Mouse (Mus musculus) kidney, embryonic 15.5 days (tissue): ENCODE measurements at regions not wholly inside any gene's neighbourhood (a gene's known extent, or its start where the extent isn't known, plus 50 kb on each side); places are given as distances from the start of the nearest gene placed in this dataset.
A peak's percentile ranks its signal among the peaks of the same experiment; 100 is the strongest.

Source experiments
- ATAC-seq: fragments of 200-750 bp; cut with Nextera tagmentation; replicated peaks from 2 replicates; pipeline ENCODE4 v1.8.0; 2017; ENCODE audit warnings: moderate TSS enrichment; ENCODE audit not compliant: low FRiP score
- H3K27ac ChIP-seq: fragments of 300-500 bp; sonication (generic); 2 replicates; pipeline ENCODE4 v1.5.1; 2015; ENCODE audit warnings: mild to moderate bottlenecking, inconsistent platforms
- H3K27me3 ChIP-seq: fragments of 300-500 bp; sonication (generic); 2 replicates; pipeline ENCODE4 v1.6.1; 2015; ENCODE audit warnings: inconsistent platforms
- H3K36me3 ChIP-seq: fragments of 300-500 bp; sonication (generic); 2 replicates; pipeline ENCODE4 v1.6.1; 2015; ENCODE audit warnings: inconsistent platforms
- H3K4me1 ChIP-seq: fragments of 300-500 bp; sonication (generic); 2 replicates; pipeline ENCODE4 v1.6.1; 2015; ENCODE audit warnings: inconsistent platforms
- H3K4me2 ChIP-seq: fragments of 300-500 bp; sonication (generic); 2 replicates; pipeline ENCODE4 v1.6.1; 2015; ENCODE audit warnings: moderate library complexity, mild to moderate bottlenecking, inconsistent platforms
- H3K4me3 ChIP-seq: fragments of 300-500 bp; sonication (generic); replicated peaks from 2 replicates; pipeline ENCODE4 v1.5.1; 2015; ENCODE audit warnings: mild to moderate bottlenecking, inconsistent platforms
- H3K9ac ChIP-seq: fragments of 300-500 bp; sonication (generic); 2 replicates; pipeline ENCODE4 v1.6.1; 2015; ENCODE audit warnings: mild to moderate bottlenecking, inconsistent platforms
- H3K9me3 ChIP-seq: fragments of 300-500 bp; sonication (generic); replicated peaks from 2 replicates; pipeline ENCODE4 v1.6.1; 2016; ENCODE audit warnings: inconsistent platforms
- WGBS: fragments of 180-500 bp; shearing (Covaris S2); methylation state at CpG from one replicate; pipeline ENCODE4 v1.1.7; 2015; ENCODE audit warnings: mixed read lengths; 5-methylcytosine and 5-hydroxymethylcytosine counted together

GRCm38 (mm10) chr16:52851129-52851528 lies 397.3 kb upstream of the Alcam start:
- no peak for ATAC-seq
- H3K9me3 ChIP-seq, result no peaks in the 10 kb centered on the region
- WGBS, result 91% methylated on average over 2 of the region's 2 CpGs
- no peaks in the 10 kb centered on the region for H3K4me1 ChIP-seq
- H3K4me3 ChIP-seq, result no peak overlapping the region
- H3K27ac ChIP-seq, result no peak overlapping the region
- H3K27me3 ChIP-seq, result no peaks in the 10 kb centered on the region
- H3K4me2 ChIP-seq, result no peak overlapping the region
- no peaks in the 10 kb centered on the region for H3K36me3 ChIP-seq
- no peak overlapping the region for H3K9ac ChIP-seq

GRCm38 (mm10) chr16:52818976-52819375 lies 365.1 kb upstream of the Alcam start:
- Histone ChIP-seq H3K4me2 (no peak overlapping the region), H3K27me3 (no peaks in the 10 kb centered on the region), H3K9ac (no peak overlapping the region), H3K27ac (no peak overlapping the region), H3K4me3 (no peak overlapping the region), H3K9me3 (no peaks in the 10 kb centered on the region), H3K36me3 (no peaks in the 10 kb centered on the region), H3K4me1 (no peaks in the 10 kb centered on the region)
- WGBS, result 79% methylated on average over 1 of the region's 1 CpGs
- no peak for ATAC-seq

GRCm38 (mm10) chr16:52811219-52811618 lies 357.3 kb upstream of the Alcam start:
- Histone ChIP-seq H3K4me2 (no peak overlapping the region), H3K27ac (no peak overlapping the region), H3K9ac (no peak overlapping the region), H3K4me3 (no peak overlapping the region), H3K27me3 (no peaks in the 10 kb centered on the region), H3K36me3 (no peaks in the 10 kb centered on the region), H3K9me3 (no peaks in the 10 kb centered on the region), H3K4me1 (no peaks in the 10 kb centered on the region)
- no peak for ATAC-seq
- 78% methylated on average over 3 of the region's 3 CpGs for WGBS

GRCm38 (mm10) chr16:52804365-52804764 lies 350.5 kb upstream of the Alcam start:
- Histone ChIP-seq H3K4me2 (no peak overlapping the region), H3K9ac (no peak overlapping the region), H3K9me3 (no peaks in the 10 kb centered on the region), H3K4me3 (no peak overlapping the region), H3K27ac (no peak overlapping the region), H3K4me1 (no peaks in the 10 kb centered on the region), H3K36me3 (no peaks in the 10 kb centered on the region), H3K27me3 (no peaks in the 10 kb centered on the region)
- no peak for ATAC-seq

- H3K27me3 ChIP-seq, result no peaks in the 10 kb centered on the region
- H3K9me3 ChIP-seq, result no peaks in the 10 kb centered on the region
- WGBS, result 63% methylated on average over 4 of the region's 4 CpGs
- no peaks in the 10 kb centered on the region for H3K36me3 ChIP-seq
- ATAC-seq, result no peak
- no peak overlapping the region for H3K4me3 ChIP-seq
- H3K27ac ChIP-seq, result no peak overlapping the region
- H3K4me1 ChIP-seq, result no peaks in the 10 kb centered on the region
- no peak overlapping the region for H3K4me2 ChIP-seq
- H3K9ac ChIP-seq, result no peak overlapping the region
These were observed 346.0 kb upstream of the Alcam start for GRCm38 (mm10) chr16:52799715-52800392.

GRCm38 (mm10) chr16:52795184-52795583 lies 341.3 kb upstream of the Alcam start:
- no peak overlapping the region for H3K4me2 ChIP-seq
- H3K9ac ChIP-seq, result no peak overlapping the region
- no peak overlapping the region for H3K27ac ChIP-seq
- H3K4me1 ChIP-seq, result no peaks in the 10 kb centered on the region
- ATAC-seq, result no peak
- WGBS, result 86% methylated on average over 1 of the region's 1 CpGs
- H3K27me3 ChIP-seq, result no peaks in the 10 kb centered on the region
- no peaks in the 10 kb centered on the region for H3K9me3 ChIP-seq
- no peaks in the 10 kb centered on the region for H3K36me3 ChIP-seq
- no peak overlapping the region for H3K4me3 ChIP-seq

GRCm38 (mm10) chr16:52789946-52790345 lies 336.1 kb upstream of the Alcam start:
- Histone ChIP-seq H3K4me1 (no peaks in the 10 kb centered on the region), H3K4me2 (no peak overlapping the region), H3K9ac (no peak overlapping the region), H3K27me3 (no peaks in the 10 kb centered on the region), H3K36me3 (no peaks in the 10 kb centered on the region), H3K27ac (no peak overlapping the region), H3K4me3 (no peak overlapping the region), H3K9me3 (no peaks in the 10 kb centered on the region)
- WGBS, result 83% methylated on average over 1 of the region's 1 CpGs
- no peak for ATAC-seq

- no peaks in the 10 kb centered on the region for H3K27me3 ChIP-seq
- H3K4me2 ChIP-seq, result no peak overlapping the region
- H3K4me3 ChIP-seq, result no peak overlapping the region
- H3K4me1 ChIP-seq, result peaks cover 6% of the 10 kb centered on the region; the same call in 1 of the 2 replicates
- no peak overlapping the region for H3K9ac ChIP-seq
- 88% methylated on average over 3 of the region's 3 CpGs for WGBS
- no peaks in the 10 kb centered on the region for H3K9me3 ChIP-seq
- no peak overlapping the region for H3K27ac ChIP-seq
- ATAC-seq, result no peak
- no peaks in the 10 kb centered on the region for H3K36me3 ChIP-seq
These were observed 293.9 kb upstream of the Alcam start for GRCm38 (mm10) chr16:52747744-52748143.

- 39% methylated on average over 3 of the region's 3 CpGs for WGBS
- H3K36me3 ChIP-seq, result no peaks in the 10 kb centered on the region
- H3K27me3 ChIP-seq, result no peaks in the 10 kb centered on the region
- no peaks in the 10 kb centered on the region for H3K9me3 ChIP-seq
- peaks cover 6% of the 10 kb centered on the region; the same call in 1 of the 2 replicates for H3K4me1 ChIP-seq
- no peak overlapping the region for H3K4me2 ChIP-seq
- peak; percentile 91 for ATAC-seq
- H3K4me3 ChIP-seq, result no peak overlapping the region
- no peak overlapping the region for H3K9ac ChIP-seq
- H3K27ac ChIP-seq, result no peak overlapping the region
These were observed 292.3 kb upstream of the Alcam start for GRCm38 (mm10) chr16:52746186-52746585.

- peaks cover 6% of the 10 kb centered on the region; the same call in 1 of the 2 replicates for H3K4me1 ChIP-seq
- no peaks in the 10 kb centered on the region for H3K36me3 ChIP-seq
These were observed 290.8 kb upstream of the Alcam start for GRCm38 (mm10) chr16:52744720-52745119.

GRCm38 (mm10) chr16:52742166-52742565 lies 288.3 kb upstream of the Alcam start:
- no peak overlapping the region for H3K4me2 ChIP-seq
- 73% methylated on average over 3 of the region's 3 CpGs for WGBS
- no peak overlapping the region for H3K27ac ChIP-seq
- H3K36me3 ChIP-seq, result no peaks in the 10 kb centered on the region
- peaks cover 6% of the 10 kb centered on the region; the same call in 1 of the 2 replicates for H3K4me1 ChIP-seq
- no peaks in the 10 kb centered on the region for H3K9me3 ChIP-seq
- no peak overlapping the region for H3K9ac ChIP-seq
- no peak overlapping the region for H3K4me3 ChIP-seq
- H3K27me3 ChIP-seq, result no peaks in the 10 kb centered on the region
- ATAC-seq, result no peak

More at GRCm38 (mm10) chr16:52744720-52745119, 290.8 kb upstream of the Alcam start:
- Histone ChIP-seq H3K27ac (no peak overlapping the region), H3K4me2 (no peak overlapping the region), H3K9ac (no peak overlapping the region), H3K9me3 (no peaks in the 10 kb centered on the region), H3K4me3 (no peak overlapping the region), H3K27me3 (no peaks in the 10 kb centered on the region)
- ATAC-seq, result no peak
- WGBS, result 69% methylated on average over 5 of the region's 5 CpGs

GRCm38 (mm10) chr16:52726120-52726844 lies 272.4 kb upstream of the Alcam start:
- H3K9me3 ChIP-seq, result no peaks in the 10 kb centered on the region
- no peak overlapping the region for H3K4me2 ChIP-seq
- no peak overlapping the region for H3K9ac ChIP-seq
- WGBS, result 89% methylated on average over 3 of the region's 3 CpGs
- H3K27me3 ChIP-seq, result no peaks in the 10 kb centered on the region
- no peak for ATAC-seq
- no peaks in the 10 kb centered on the region for H3K36me3 ChIP-seq
- no peak overlapping the region for H3K4me3 ChIP-seq
- no peaks in the 10 kb centered on the region for H3K4me1 ChIP-seq
- no peak overlapping the region for H3K27ac ChIP-seq
